Mouse (Mus musculus) liver, postnatal 0 days (tissue): ENCODE data around the gene Alkbh1. TPM values are rescaled to one million over a fixed set of nuclear protein-coding genes. Genes with fewer than 3 reads are reported as not detected.

Experiments
- ATAC-seq: fragments of 200-750 bp; cut with Nextera tagmentation; 2 replicates; pipeline ENCODE4 v1.8.0; 2017; ENCODE audit warnings: mild to moderate bottlenecking, moderate library complexity
- DNase-seq: peaks from one replicate; pipeline ENCODE4 v3.0.0-alpha.2; 2016
- H3K27ac ChIP-seq: fragments of 300-500 bp; sonication (generic); 2 replicates; pipeline ENCODE4 v1.5.1; 2014; ENCODE audit warnings: antibody characterized with exemption, moderate library complexity, mild to moderate bottlenecking, low read depth
- H3K27me3 ChIP-seq: fragments of 300-500 bp; sonication (generic); 2 replicates; pipeline ENCODE4 v1.6.1; 2014; ENCODE audit warnings: low read length, control low read depth, mixed read lengths; ENCODE audit not compliant: insufficient read depth
- H3K36me3 ChIP-seq: fragments of 300-500 bp; sonication (generic); replicated peaks from 2 replicates; pipeline ENCODE4 v1.6.1; 2014; ENCODE audit warnings: mild to moderate bottlenecking, control low read depth, low read length, moderate library complexity, mixed read lengths; ENCODE audit not compliant: insufficient read depth
- H3K4me1 ChIP-seq: fragments of 300-500 bp; sonication (generic); 2 replicates; pipeline ENCODE4 v1.6.1; 2014; ENCODE audit warnings: antibody characterized with exemption, mild to moderate bottlenecking, control low read depth; ENCODE audit not compliant: insufficient read depth
- H3K4me2 ChIP-seq: fragments of 300-500 bp; sonication (generic); 2 replicates; pipeline ENCODE4 v1.6.1; 2014; ENCODE audit warnings: low read depth, mild to moderate bottlenecking, low read length, moderate library complexity, mixed read lengths
- H3K4me3 ChIP-seq: fragments of 300-500 bp; sonication (generic); 2 replicates; pipeline ENCODE4 v1.5.1; 2014; ENCODE audit warnings: low read depth, low read length
- H3K9ac ChIP-seq: fragments of 300-500 bp; sonication (generic); replicated peaks from 2 replicates; pipeline ENCODE4 v1.6.1; 2014; ENCODE audit warnings: mild to moderate bottlenecking, moderate library complexity
- H3K9me3 ChIP-seq: fragments of 300-500 bp; sonication (generic); 2 replicates; pipeline ENCODE4 v1.6.1; 2016; ENCODE audit warnings: mild to moderate bottlenecking, control low read depth, low read length, mixed read lengths
- CTCF ChIP-seq: sonication (generic); IDR thresholded peaks from 2 replicates; pipeline ENCODE4 v1.5.1; 2016; ENCODE audit warnings: antibody characterized with exemption, low read depth
- EP300 ChIP-seq: IDR thresholded peaks from 2 replicates; pipeline ENCODE4 v1.6.1; 2016; ENCODE audit warnings: antibody characterized with exemption, low read depth, mild to moderate bottlenecking
- WGBS: fragments of 180-500 bp; shearing (Covaris S2); extraction: QIAGEN DNeasy Blood & Tissue Kit; methylation state at CpG from one replicate; pipeline ENCODE4 v1.1.7; 2014; ENCODE audit not compliant: insufficient replicate concordance; 5-methylcytosine and 5-hydroxymethylcytosine counted together
- polyA plus RNA-seq: library from polyadenylated mRNA; unstranded; fragments of >200 nt; fragmentation: Nextera tagmentation; extraction: Ambion mirVana; gene quantifications from 2 replicates; pipeline ENCODE4 v1.2.1, GENCODE M21; 2015

The Alkbh1 gene
- polyA plus RNA-seq, 1 experiment from 2014 or later: 13.1 TPM

- H3K27ac ChIP-seq: peak overlapping the region; percentile 90
- peaks cover 22% of the 10 kb centered on the region for H3K4me1 ChIP-seq
- no peaks in the 10 kb centered on the region for H3K27me3 ChIP-seq
- WGBS: 11% methylated on average over 12 of the region's 12 CpGs
- H3K9me3 ChIP-seq: no peaks in the 10 kb centered on the region
- H3K4me2 ChIP-seq: peak overlapping the region; percentile 78
- TF ChIP-seq CTCF: no peak
- no peak for TF ChIP-seq EP300
- peak overlapping the region; percentile 92 for H3K4me3 ChIP-seq
- no peak for DNase-seq
- no peak for ATAC-seq
- H3K36me3 ChIP-seq: peaks cover 44% of the 10 kb centered on the region
- peak overlapping the region; percentile 90 for H3K9ac ChIP-seq
Measured at GRCm38 (mm10) chr12:87442177-87443114, 1.4 kb downstream of the Alkbh1 start.

GRCm38 (mm10) chr12:87428885-87429284, 14.9 kb downstream of the Alkbh1 start:
- H3K9ac ChIP-seq: no peak overlapping the region
- H3K4me1 ChIP-seq: no peaks in the 10 kb centered on the region
- DNase-seq (no peak), ATAC-seq (no peak)
- TF ChIP-seq EP300 (no peak), CTCF (no peak)
- H3K4me2 ChIP-seq: no peak overlapping the region
- H3K27ac ChIP-seq: no peak overlapping the region
- H3K9me3 ChIP-seq: no peaks in the 10 kb centered on the region
- 85% methylated on average over 8 of the region's 8 CpGs for WGBS
- no peaks in the 10 kb centered on the region for H3K27me3 ChIP-seq
- H3K4me3 ChIP-seq: no peak overlapping the region
- peaks cover 69% of the 10 kb centered on the region for H3K36me3 ChIP-seq

- no peaks in the 10 kb centered on the region for H3K4me1 ChIP-seq
- TF ChIP-seq CTCF (no peak), EP300 (no peak)
- H3K27ac ChIP-seq: no peak overlapping the region
- H3K9me3 ChIP-seq: no peaks in the 10 kb centered on the region
- H3K4me3 ChIP-seq: no peak overlapping the region
- ATAC-seq (0 out of 2 replicates have a peak, but pooled peaks have one; percentile 7), DNase-seq (no peak)
- WGBS: 87% methylated on average over 2 of the region's 2 CpGs
- H3K36me3 ChIP-seq: peaks cover 69% of the 10 kb centered on the region
- H3K27me3 ChIP-seq: no peaks in the 10 kb centered on the region
- no peak overlapping the region for H3K9ac ChIP-seq
- H3K4me2 ChIP-seq: no peak overlapping the region
Measured at GRCm38 (mm10) chr12:87428295-87428694, 15.5 kb downstream of the Alkbh1 start.

GRCm38 (mm10) chr12:87426354-87427031, 17.3 kb downstream of the Alkbh1 start:
- TF ChIP-seq EP300: no peak
- no peak for TF ChIP-seq CTCF
- Histone ChIP-seq H3K4me2 (no peak overlapping the region), H3K4me3 (no peak overlapping the region), H3K27ac (no peak overlapping the region), H3K36me3 (peaks cover 56% of the 10 kb centered on the region), H3K9me3 (no peaks in the 10 kb centered on the region), H3K4me1 (peaks cover 3% of the 10 kb centered on the region), H3K27me3 (no peaks in the 10 kb centered on the region), H3K9ac (no peak overlapping the region)
- DNase-seq: no peak
- WGBS: 87% methylated on average over 5 of the region's 5 CpGs
- ATAC-seq: no peak

GRCm38 (mm10) chr12:87424516-87424915, 19.3 kb downstream of the Alkbh1 start:
- TF ChIP-seq EP300: no peak
- no peak for TF ChIP-seq CTCF
- Histone ChIP-seq H3K27ac (no peak overlapping the region), H3K4me1 (peaks cover 3% of the 10 kb centered on the region), H3K36me3 (peaks cover 42% of the 10 kb centered on the region), H3K27me3 (no peaks in the 10 kb centered on the region), H3K4me2 (no peak overlapping the region), H3K9me3 (no peaks in the 10 kb centered on the region), H3K9ac (no peak overlapping the region), H3K4me3 (no peak overlapping the region)
- DNase-seq: no peak
- WGBS: 58% methylated on average over 3 of the region's 3 CpGs
- ATAC-seq: no peak

GRCm38 (mm10) chr12:87423700-87424099, 20.1 kb downstream of the Alkbh1 start:
- WGBS: 39% methylated on average over 1 of the region's 1 CpGs
- no peak for DNase-seq
- Histone ChIP-seq H3K36me3 (peaks cover 33% of the 10 kb centered on the region), H3K4me1 (peaks cover 3% of the 10 kb centered on the region), H3K4me2 (no peak overlapping the region), H3K27me3 (no peaks in the 10 kb centered on the region), H3K9me3 (no peaks in the 10 kb centered on the region), H3K9ac (no peak overlapping the region), H3K27ac (no peak overlapping the region), H3K4me3 (no peak overlapping the region)
- no peak for TF ChIP-seq CTCF
- TF ChIP-seq EP300: no peak
- ATAC-seq: no peak
